Mouse (Mus musculus) ovary, adult 10 weeks (tissue): ENCODE data around the gene Neo1. TPM values are rescaled to one million over a fixed set of nuclear protein-coding genes. Genes with fewer than 3 reads are reported as not detected.

Experiments
- polyA plus RNA-seq: library from polyadenylated mRNA; stranded (reverse); fragments of 350-450 nt; fragmentation: Illumina TruSeq; extraction: RNeasy Lipid Tissue Mini Kit (QIAGEN cat#74804); gene quantifications from one replicate; pipeline ENCODE4 v1.2.3, GENCODE M21; 2014

Gene Neo1
- 117 TPM for polyA plus RNA-seq

GRCm38 (mm10) chr9:59036159-59036731 lies at the start of gene Neo1:
Gene Neo1, minus strand, starts transcription at chr9:59036441.

Other genes starting within 250 kb of the Neo1 start
- gene Hcn4, start 213.0 kb downstream of the Neo1 start, polyA plus RNA-seq, result 0.17 TPM